Mouse (Mus musculus): ENCODE measurements around the gene Slc26a5.

The Slc26a5 gene

GRCm38 (mm10) chr5:21865346-21866107, at the start of gene Slc26a5:
Slc26a5 (minus strand) TSS chr5:21865604.
- DNase-seq (ENCODE audit: low read depth, low spot score), result no peak

- no peak for DNase-seq (ENCODE audit: low read depth, low spot score)
Observed at GRCm38 (mm10) chr5:21914776-21915175, 49.4 kb upstream of the Slc26a5 start.

- no peak for DNase-seq (ENCODE audit: low read depth, low spot score)
Observed at GRCm38 (mm10) chr5:21912835-21913530, 47.6 kb upstream of the Slc26a5 start.

GRCm38 (mm10) chr5:21910726-21911125, 45.3 kb upstream of the Slc26a5 start:
- no peak for DNase-seq (ENCODE audit: low read depth, low spot score)

- no peak for DNase-seq (ENCODE audit: low read depth, low spot score)
Observed at GRCm38 (mm10) chr5:21909713-21910112, 44.3 kb upstream of the Slc26a5 start.

- no peak for DNase-seq (ENCODE audit: low read depth, low spot score)
Observed at GRCm38 (mm10) chr5:21901411-21901810, 36.0 kb upstream of the Slc26a5 start.

GRCm38 (mm10) chr5:21900891-21901290, 35.5 kb upstream of the Slc26a5 start:
- DNase-seq (ENCODE audit: low read depth, low spot score), result no peak

- no peak for DNase-seq (ENCODE audit: low read depth, low spot score)
Observed at GRCm38 (mm10) chr5:21898875-21899274, 33.5 kb upstream of the Slc26a5 start.

GRCm38 (mm10) chr5:21896586-21896985, 31.2 kb upstream of the Slc26a5 start:
- no peak for DNase-seq (ENCODE audit: low read depth, low spot score)

GRCm38 (mm10) chr5:21894168-21894567, 28.8 kb upstream of the Slc26a5 start:
- no peak for DNase-seq (ENCODE audit: low read depth, low spot score)

GRCm38 (mm10) chr5:21866750-21867149, 1.3 kb upstream of the Slc26a5 start:
- no peak for DNase-seq (ENCODE audit: low read depth, low spot score)

- DNase-seq (ENCODE audit: low read depth, low spot score), result no peak
Observed at GRCm38 (mm10) chr5:21866311-21866712, 908 bp upstream of the Slc26a5 start.

GRCm38 (mm10) chr5:21858653-21859052, 6.8 kb downstream of the Slc26a5 start:
- DNase-seq (ENCODE audit: low read depth, low spot score), result no peak

- DNase-seq (ENCODE audit: low read depth, low spot score), result no peak
Observed at GRCm38 (mm10) chr5:21851679-21852340, 13.6 kb downstream of the Slc26a5 start.

- DNase-seq (ENCODE audit: low read depth, low spot score), result no peak
Observed at GRCm38 (mm10) chr5:21847438-21847837, 18.0 kb downstream of the Slc26a5 start.

GRCm38 (mm10) chr5:21846616-21847290, 18.7 kb downstream of the Slc26a5 start:
- no peak for DNase-seq (ENCODE audit: low read depth, low spot score)

- no peak for DNase-seq (ENCODE audit: low read depth, low spot score)
Observed at GRCm38 (mm10) chr5:21844676-21845075, 20.7 kb downstream of the Slc26a5 start.

- DNase-seq (ENCODE audit: low read depth, low spot score), result no peak
Observed at GRCm38 (mm10) chr5:21831761-21832160, 33.6 kb downstream of the Slc26a5 start.

- no peak for DNase-seq (ENCODE audit: low read depth, low spot score)
Observed at GRCm38 (mm10) chr5:21828855-21829254, 36.5 kb downstream of the Slc26a5 start.

- DNase-seq (ENCODE audit: low read depth, low spot score), result no peak
Observed at GRCm38 (mm10) chr5:21827643-21828042, 37.8 kb downstream of the Slc26a5 start.

- no peak for DNase-seq (ENCODE audit: low read depth, low spot score)
Observed at GRCm38 (mm10) chr5:21826370-21826769, 39.0 kb downstream of the Slc26a5 start.

GRCm38 (mm10) chr5:21813994-21814393, 51.4 kb downstream of the Slc26a5 start:
- no peak for DNase-seq (ENCODE audit: low read depth, low spot score)
